Mouse (Mus musculus): ENCODE measurements at regions not wholly inside any gene's neighbourhood (a gene's known extent, or its start where the extent isn't known, plus 50 kb on each side); places are given as distances from the start of the nearest gene placed in this dataset.

- Histone ChIP-seq H3K4me2 (no peak overlapping the region), H3K27ac (no peak overlapping the region), H3K4me1 (peaks cover 11% of the 10 kb centered on the region; the same call in 1 of the 2 replicates), H3K9ac (no peak overlapping the region), H3K36me3 (no peaks in the 10 kb centered on the region), H3K4me3 (replicated peaks) (no peak overlapping the region), H3K27me3 (replicated peaks) (no peaks in the 10 kb centered on the region), H3K9me3 (no peaks in the 10 kb centered on the region)
- 55% methylated on average over 9 of the region's 9 CpGs for WGBS
- no peak for ATAC-seq (ENCODE audit: insufficient read depth, low FRiP score, low read depth)
Observed at GRCm38 (mm10) chr17:87517258-87517657, 70.5 kb upstream of the Calm2 start.

GRCm38 (mm10) chr17:87519454-87519853 is 72.7 kb upstream of the Calm2 start:
- H3K4me3 ChIP-seq (replicated peaks) = no peak overlapping the region
- peaks cover 20% of the 10 kb centered on the region; the same call in 1 of the 2 replicates for H3K4me1 ChIP-seq
- no peak overlapping the region for H3K9ac ChIP-seq
- no peak overlapping the region for H3K27ac ChIP-seq
- no peaks in the 10 kb centered on the region for H3K36me3 ChIP-seq
- H3K27me3 ChIP-seq (replicated peaks) = no peaks in the 10 kb centered on the region
- no peak for ATAC-seq (ENCODE audit: insufficient read depth, low FRiP score, low read depth)
- no peaks in the 10 kb centered on the region for H3K9me3 ChIP-seq
- WGBS = 88% methylated on average over 9 of the region's 9 CpGs
- H3K4me2 ChIP-seq = no peak overlapping the region

GRCm38 (mm10) chr17:87520841-87521240 is 74.1 kb upstream of the Calm2 start:
- 87% methylated on average over 5 of the region's 5 CpGs for WGBS
- Histone ChIP-seq H3K9ac (no peak overlapping the region), H3K4me2 (no peak overlapping the region), H3K9me3 (no peaks in the 10 kb centered on the region), H3K4me1 (peaks cover 20% of the 10 kb centered on the region; the same call in 1 of the 2 replicates), H3K4me3 (replicated peaks) (no peak overlapping the region), H3K36me3 (no peaks in the 10 kb centered on the region), H3K27me3 (replicated peaks) (no peaks in the 10 kb centered on the region), H3K27ac (no peak overlapping the region)
- ATAC-seq (ENCODE audit: insufficient read depth, low FRiP score, low read depth) = no peak

- no peaks in the 10 kb centered on the region for H3K27me3 ChIP-seq (replicated peaks)
- no peaks in the 10 kb centered on the region for H3K36me3 ChIP-seq
- no peak; the same call in 1 of the 2 replicates for ATAC-seq (ENCODE audit: insufficient read depth, low FRiP score, low read depth)
- WGBS = 32% methylated on average over 10 of the region's 10 CpGs
- H3K9ac ChIP-seq = no peak overlapping the region
- no peaks in the 10 kb centered on the region for H3K9me3 ChIP-seq
- peak overlapping the region; percentile 37; the same call in 1 of the 2 replicates for H3K27ac ChIP-seq
- no peak overlapping the region for H3K4me2 ChIP-seq
- peaks cover 20% of the 10 kb centered on the region; the same call in 1 of the 2 replicates for H3K4me1 ChIP-seq
- no peak overlapping the region for H3K4me3 ChIP-seq (replicated peaks)
Observed at GRCm38 (mm10) chr17:87521622-87522151, 75.0 kb upstream of the Calm2 start.

- Histone ChIP-seq H3K4me1 (0 out of 2 replicates have a peak, but pooled peaks cover 15% of the 10 kb centered on the region), H3K9ac (no peak overlapping the region), H3K9me3 (no peaks in the 10 kb centered on the region), H3K36me3 (no peaks in the 10 kb centered on the region), H3K27me3 (replicated peaks) (no peaks in the 10 kb centered on the region), H3K4me2 (no peak overlapping the region), H3K27ac (peak overlapping the region; percentile 37), H3K4me3 (replicated peaks) (no peak overlapping the region)
- 0 out of 2 replicates have a peak, but pooled peaks have one; percentile 13 for ATAC-seq (ENCODE audit: insufficient read depth, low FRiP score, low read depth)
- WGBS = 25% methylated on average over 8 of the region's 8 CpGs
Observed at GRCm38 (mm10) chr17:87522500-87523091, 75.9 kb upstream of the Calm2 start.

GRCm38 (mm10) chr17:87523643-87524042 is 76.9 kb upstream of the Calm2 start:
- peak; percentile 80 for ATAC-seq (ENCODE audit: insufficient read depth, low FRiP score, low read depth)
- Histone ChIP-seq H3K36me3 (no peaks in the 10 kb centered on the region), H3K9me3 (no peaks in the 10 kb centered on the region), H3K4me3 (replicated peaks) (no peak overlapping the region), H3K27ac (peak overlapping the region; percentile 37; the same call in 1 of the 2 replicates), H3K4me1 (0 out of 2 replicates have a peak, but pooled peaks cover 15% of the 10 kb centered on the region), H3K9ac (no peak overlapping the region), H3K27me3 (replicated peaks) (no peaks in the 10 kb centered on the region), H3K4me2 (no peak overlapping the region)
- WGBS = 47% methylated on average over 8 of the region's 10 CpGs

- Histone ChIP-seq H3K4me1 (peaks cover 32% of the 10 kb centered on the region), H3K4me3 (replicated peaks) (no peak overlapping the region), H3K27me3 (replicated peaks) (no peaks in the 10 kb centered on the region), H3K36me3 (no peaks in the 10 kb centered on the region), H3K9me3 (no peaks in the 10 kb centered on the region), H3K4me2 (no peak overlapping the region), H3K27ac (no peak overlapping the region), H3K9ac (no peak overlapping the region)
- WGBS = 93% methylated on average over 7 of the region's 7 CpGs
- no peak for ATAC-seq (ENCODE audit: insufficient read depth, low FRiP score, low read depth)
Observed at GRCm38 (mm10) chr17:87527174-87527573, 80.4 kb upstream of the Calm2 start.

GRCm38 (mm10) chr17:87530162-87530817 is 83.6 kb upstream of the Calm2 start:
- H3K4me1 ChIP-seq = peaks cover 25% of the 10 kb centered on the region
- peak; percentile 73 for ATAC-seq (ENCODE audit: insufficient read depth, low FRiP score, low read depth)
- no peaks in the 10 kb centered on the region for H3K9me3 ChIP-seq
- H3K36me3 ChIP-seq = no peaks in the 10 kb centered on the region
- H3K27ac ChIP-seq = peak overlapping the region; percentile 83; the same call in 1 of the 2 replicates
- peak overlapping the region; percentile 43 for H3K4me3 ChIP-seq (replicated peaks)
- no peak overlapping the region for H3K9ac ChIP-seq
- WGBS = 13% methylated on average over 29 of the region's 29 CpGs
- H3K4me2 ChIP-seq = peak overlapping the region; percentile 70
- H3K27me3 ChIP-seq (replicated peaks) = no peaks in the 10 kb centered on the region

- H3K4me1 ChIP-seq = peaks cover 25% of the 10 kb centered on the region
- no peaks in the 10 kb centered on the region for H3K27me3 ChIP-seq (replicated peaks)
- ATAC-seq (ENCODE audit: insufficient read depth, low FRiP score, low read depth) = peak; percentile 19; the same call in 1 of the 2 replicates
- peak overlapping the region; percentile 9 for H3K9ac ChIP-seq
- H3K27ac ChIP-seq = peak overlapping the region; percentile 83
- no peaks in the 10 kb centered on the region for H3K9me3 ChIP-seq
- WGBS = 7% methylated on average over 17 of the region's 17 CpGs
- peak overlapping the region; percentile 43 for H3K4me3 ChIP-seq (replicated peaks)
- peak overlapping the region; percentile 70 for H3K4me2 ChIP-seq
- H3K36me3 ChIP-seq = no peaks in the 10 kb centered on the region
Observed at GRCm38 (mm10) chr17:87530818-87531410, 84.2 kb upstream of the Calm2 start.

GRCm38 (mm10) chr17:87531411-87532157 is 84.8 kb upstream of the Calm2 start:
- Histone ChIP-seq H3K9me3 (no peaks in the 10 kb centered on the region), H3K9ac (no peak overlapping the region; the same call in 1 of the 2 replicates), H3K27ac (peak overlapping the region; percentile 83), H3K27me3 (replicated peaks) (no peaks in the 10 kb centered on the region), H3K4me3 (replicated peaks) (peak overlapping the region; percentile 43), H3K4me1 (peaks cover 25% of the 10 kb centered on the region), H3K36me3 (no peaks in the 10 kb centered on the region), H3K4me2 (peak overlapping the region; percentile 70)
- no peak; the same call in 1 of the 2 replicates for ATAC-seq (ENCODE audit: insufficient read depth, low FRiP score, low read depth)
- 9% methylated on average over 21 of the region's 21 CpGs for WGBS

- H3K4me3 ChIP-seq (replicated peaks) = no peak overlapping the region; the same call in 1 of the 2 replicates
- 13% methylated on average over 9 of the region's 9 CpGs for WGBS
- no peaks in the 10 kb centered on the region for H3K27me3 ChIP-seq (replicated peaks)
- peaks cover 25% of the 10 kb centered on the region for H3K4me1 ChIP-seq
- no peak for ATAC-seq (ENCODE audit: insufficient read depth, low FRiP score, low read depth)
- H3K9me3 ChIP-seq = no peaks in the 10 kb centered on the region
- no peaks in the 10 kb centered on the region for H3K36me3 ChIP-seq
- peak overlapping the region; percentile 83 for H3K27ac ChIP-seq
- no peak overlapping the region for H3K9ac ChIP-seq
- peak overlapping the region; percentile 70 for H3K4me2 ChIP-seq
Observed at GRCm38 (mm10) chr17:87532158-87532545, 85.4 kb upstream of the Calm2 start.
